Mouse (Mus musculus): Measurements from ENCODE around the gene Dync1i2. TPM values are rescaled to one million over a fixed set of nuclear protein-coding genes. Genes with fewer than 3 reads are reported as not detected.

Gene Dync1i2
- polyA plus RNA-seq (2012; rRNA removed), result 80.1 and 82.6 TPM in 2 replicates

DNA sequence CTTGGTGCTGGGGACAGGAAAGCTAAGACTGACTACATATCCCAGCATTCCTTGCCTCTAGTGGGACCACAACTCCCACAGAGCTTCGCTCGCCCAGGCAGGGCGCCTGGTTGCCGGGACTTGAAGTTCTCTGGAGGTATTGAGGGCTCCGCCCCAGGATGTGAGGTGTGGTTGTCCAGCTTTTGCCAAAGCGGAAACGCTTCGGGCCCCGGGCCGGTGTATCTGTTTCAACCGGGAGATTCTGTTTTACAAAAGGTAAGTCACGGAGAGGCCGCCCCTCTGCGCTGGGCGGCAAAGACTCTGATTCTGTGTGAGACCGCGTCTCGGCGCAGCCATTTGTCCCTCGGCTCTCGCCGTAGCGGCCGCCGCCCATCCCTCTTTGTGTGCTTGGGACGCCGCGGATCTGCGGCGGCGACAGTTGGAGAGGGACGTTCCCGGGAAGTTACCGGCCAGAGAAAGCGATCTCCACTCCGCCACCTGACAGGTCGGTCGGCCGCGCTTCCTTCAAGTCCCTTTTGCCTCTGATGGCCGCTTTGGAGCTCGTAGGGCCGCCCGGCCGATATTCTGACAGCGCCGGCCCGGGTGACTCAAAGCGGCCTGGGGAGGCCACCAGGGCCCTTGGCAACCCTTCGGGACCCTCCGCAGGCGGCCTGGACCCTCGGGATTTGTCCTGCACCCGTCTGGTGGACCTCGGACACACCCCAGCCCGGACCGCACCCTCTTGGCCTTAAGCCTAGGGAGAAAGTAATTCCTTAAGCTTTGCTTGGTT, at the start of gene Dync1i2:
TSS of gene Dync1i2 (plus strand) at position 116 of the 769 bp plus-strand sequence.
- DNase-seq (ENCODE audit: low spot score), result peak; percentile 82

DNA sequence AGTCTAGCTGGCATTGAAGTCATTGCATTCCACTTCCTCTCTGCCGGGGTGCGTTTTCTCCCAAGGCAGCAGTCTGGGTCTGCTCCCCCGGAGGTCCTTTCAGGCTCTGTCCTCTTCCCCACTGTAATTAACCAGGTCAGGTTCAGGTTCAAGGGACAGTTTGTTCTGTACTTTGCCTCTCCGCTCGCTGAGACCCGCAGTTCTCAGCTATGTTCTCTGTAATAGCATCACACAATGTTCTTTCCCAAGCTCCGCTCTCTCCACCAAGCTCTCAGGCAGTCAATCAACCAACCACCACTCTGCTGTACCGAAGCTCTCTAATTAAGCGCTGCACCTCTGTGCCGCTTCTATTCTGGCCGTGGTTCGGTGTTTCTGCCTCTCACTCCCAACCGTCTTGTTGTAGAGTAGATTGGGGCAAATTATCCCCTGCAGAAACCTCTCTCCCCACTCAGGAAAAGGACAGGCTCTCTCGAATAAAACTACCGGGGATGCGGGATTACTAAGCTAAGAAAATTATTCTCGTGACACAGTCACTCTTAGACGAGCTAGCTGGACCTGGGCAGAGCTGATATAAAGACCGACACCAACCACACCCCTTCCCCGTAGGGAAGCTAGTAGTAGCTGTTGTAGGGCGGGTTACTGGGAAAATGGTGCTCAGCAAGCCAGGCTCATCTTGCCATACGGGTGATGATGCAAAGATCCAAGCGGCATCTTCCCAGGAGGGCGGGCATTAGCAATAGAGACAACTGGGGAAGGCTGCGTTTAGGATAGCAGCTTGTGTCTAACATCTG, 48.5 kb upstream of the Dync1i2 start:
- no peak for DNase-seq (ENCODE audit: low spot score)

DNA sequence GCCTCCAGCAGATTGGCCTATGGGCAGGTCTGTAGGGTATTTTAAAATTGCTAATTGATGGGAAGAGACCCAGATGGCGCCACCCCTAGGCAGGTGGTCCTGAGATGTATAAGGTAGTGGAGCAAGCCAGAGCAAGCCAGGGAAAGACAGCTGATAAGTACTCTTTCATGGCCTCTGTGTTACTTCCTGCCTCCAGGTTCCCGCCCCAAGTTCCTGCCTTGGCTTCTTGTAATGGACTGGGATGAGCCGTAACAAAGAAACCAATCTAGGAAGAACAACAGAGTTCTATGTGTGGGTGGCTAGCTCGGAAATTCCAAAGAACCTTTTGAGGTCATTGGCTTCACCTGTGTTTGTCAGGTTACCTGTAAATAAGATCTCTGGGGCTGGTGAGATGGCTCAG, 44.3 kb upstream of the Dync1i2 start:
- no peak for DNase-seq (ENCODE audit: low spot score)

DNA sequence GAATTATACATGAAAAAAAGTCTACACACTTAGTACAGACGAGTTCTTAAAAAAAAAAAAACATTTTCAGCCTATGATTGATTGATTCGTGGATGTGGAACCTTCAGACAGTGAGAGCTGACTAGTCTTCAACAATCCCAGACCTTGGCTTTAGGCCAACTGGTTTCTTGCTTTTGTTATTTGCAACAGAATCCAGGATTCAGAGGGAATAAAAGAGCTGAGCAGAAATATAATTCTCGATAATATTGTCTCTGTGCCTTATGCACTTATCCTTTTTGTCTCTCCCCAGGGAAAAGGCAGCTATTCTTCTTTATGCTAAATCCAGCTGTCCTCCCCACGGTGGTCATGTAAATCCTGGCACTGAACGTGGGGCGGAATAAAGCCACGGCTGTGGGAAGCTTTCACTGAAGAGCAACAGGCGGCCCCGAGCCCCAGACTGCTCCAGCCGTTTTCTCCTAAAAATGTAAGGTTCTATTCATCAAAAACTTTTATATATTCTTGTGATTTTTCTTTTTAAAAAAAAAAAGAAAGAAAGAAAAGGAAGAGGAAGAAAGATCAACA, 43.0 kb upstream of the Dync1i2 start:
- DNase-seq (ENCODE audit: low spot score), result no peak

DNA sequence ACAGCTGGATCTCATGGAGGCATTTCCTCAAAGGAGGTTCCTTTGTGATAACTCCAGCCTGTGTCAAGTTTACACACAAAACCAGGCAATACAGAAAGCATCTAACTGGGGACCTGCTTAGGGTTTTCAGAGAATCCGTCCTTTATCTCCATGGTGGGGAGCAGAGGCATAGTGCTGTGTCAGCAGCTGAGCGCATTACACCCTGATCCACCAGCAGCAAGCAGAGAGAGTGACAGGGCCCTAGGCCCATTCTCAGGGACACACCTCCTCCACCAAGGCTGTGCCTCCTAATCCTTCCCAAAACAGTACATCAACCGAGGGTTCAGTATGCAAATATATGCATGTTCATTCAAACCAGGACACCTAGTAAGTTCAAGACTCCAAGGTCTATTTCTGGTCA, 38.5 kb upstream of the Dync1i2 start:
- no peak for DNase-seq (ENCODE audit: low spot score)

DNA sequence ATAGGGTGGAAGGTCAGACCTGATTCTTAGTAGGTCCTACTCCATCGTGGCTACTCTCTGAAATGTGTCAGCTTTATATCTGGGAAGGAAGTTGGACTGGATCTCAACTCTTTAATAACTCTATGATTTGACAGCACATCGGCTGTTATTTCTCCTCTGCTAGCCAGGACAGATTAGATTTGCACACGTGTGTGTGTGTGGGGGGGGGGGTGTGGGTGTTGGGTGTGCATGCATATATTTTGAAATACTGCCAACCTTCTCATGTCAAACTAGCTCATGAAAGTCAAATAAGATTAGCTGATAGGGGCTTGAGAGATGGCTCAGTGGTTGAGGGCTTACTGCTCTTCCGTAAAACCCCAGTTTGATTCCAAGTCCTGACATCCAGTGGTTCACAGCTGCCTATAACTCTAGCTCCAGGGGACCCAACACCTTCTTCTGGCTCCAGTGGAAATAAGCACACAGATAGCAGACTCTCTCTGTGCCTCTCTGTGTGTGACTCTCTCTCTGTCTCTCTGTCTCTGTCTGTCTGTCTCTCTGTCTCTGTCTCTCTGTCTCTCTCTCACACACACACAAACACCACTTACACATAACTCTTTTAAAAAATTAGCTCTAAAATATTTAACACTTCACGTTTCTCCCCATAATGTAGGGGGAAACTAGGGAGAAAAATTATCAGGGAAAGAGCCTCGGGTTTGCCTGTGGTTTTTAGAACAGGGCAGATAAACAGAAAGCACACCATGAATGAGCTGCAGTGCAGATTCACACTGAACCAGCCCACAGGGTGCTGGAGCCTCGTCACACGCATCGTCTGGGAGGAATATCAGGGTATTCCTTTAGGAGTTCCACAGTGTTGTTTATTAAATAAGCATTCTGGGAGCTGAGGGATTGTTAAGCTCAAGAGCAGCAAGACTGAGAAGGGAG, 34.9 kb upstream of the Dync1i2 start:
- no peak for DNase-seq (ENCODE audit: low spot score)

DNA sequence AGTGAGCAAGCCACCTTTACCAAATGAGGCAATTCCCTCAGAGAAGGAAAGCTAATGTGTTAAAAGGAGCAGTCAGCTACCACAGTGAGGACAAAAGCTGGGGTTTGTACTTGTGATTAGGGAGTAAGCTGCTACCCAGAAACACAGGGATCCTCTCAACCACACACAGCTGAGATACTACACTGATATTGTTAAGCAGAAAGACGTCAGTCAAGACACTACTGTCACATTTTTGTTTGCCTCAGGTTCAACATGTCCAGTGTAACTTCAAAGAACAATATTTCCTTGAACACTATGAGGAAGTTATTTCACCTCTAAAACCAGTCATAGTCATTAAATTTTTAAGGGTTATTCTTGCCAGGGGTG, 34.3 kb upstream of the Dync1i2 start:
- DNase-seq (ENCODE audit: low spot score), result no peak

DNA sequence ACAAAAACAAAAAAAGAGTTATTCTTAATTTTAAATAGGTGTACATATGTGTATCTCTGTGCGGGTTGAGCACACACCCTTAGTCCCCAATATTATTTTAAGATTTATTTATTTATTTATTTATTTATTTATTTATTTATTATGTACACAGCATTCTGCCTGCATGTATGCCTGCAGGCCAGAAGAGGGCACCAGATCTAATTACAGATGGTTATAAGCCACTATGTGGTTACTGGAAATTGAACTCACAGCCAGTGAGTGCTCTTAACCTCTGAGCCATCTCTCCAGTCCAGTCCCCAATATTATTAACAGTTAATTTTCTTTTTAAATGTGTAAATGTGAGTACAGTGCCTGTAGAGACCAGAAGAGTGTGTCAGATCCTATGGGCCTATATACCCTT, 33.7 kb upstream of the Dync1i2 start:
- no peak for DNase-seq (ENCODE audit: low spot score)

DNA sequence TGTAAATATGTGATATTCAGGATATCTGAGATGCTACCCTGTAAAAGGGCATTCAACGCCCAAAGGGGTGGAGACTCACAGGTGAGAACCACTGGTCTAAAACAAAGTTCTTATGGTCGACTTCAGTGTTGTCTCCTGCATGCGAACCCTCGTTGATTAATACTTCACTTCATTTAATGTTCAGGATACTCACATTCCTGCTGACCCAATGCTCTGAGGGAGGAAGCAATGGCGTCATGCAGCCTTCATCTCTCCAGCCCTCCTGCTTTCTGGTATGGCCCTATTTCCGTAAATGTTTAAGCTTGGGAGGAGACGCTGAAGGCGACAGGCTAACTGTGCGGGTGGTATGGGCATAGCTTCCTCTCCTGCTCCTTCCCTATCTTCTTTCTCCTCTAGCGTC, 31.8 kb upstream of the Dync1i2 start:
- no peak for DNase-seq (ENCODE audit: low spot score)

DNA sequence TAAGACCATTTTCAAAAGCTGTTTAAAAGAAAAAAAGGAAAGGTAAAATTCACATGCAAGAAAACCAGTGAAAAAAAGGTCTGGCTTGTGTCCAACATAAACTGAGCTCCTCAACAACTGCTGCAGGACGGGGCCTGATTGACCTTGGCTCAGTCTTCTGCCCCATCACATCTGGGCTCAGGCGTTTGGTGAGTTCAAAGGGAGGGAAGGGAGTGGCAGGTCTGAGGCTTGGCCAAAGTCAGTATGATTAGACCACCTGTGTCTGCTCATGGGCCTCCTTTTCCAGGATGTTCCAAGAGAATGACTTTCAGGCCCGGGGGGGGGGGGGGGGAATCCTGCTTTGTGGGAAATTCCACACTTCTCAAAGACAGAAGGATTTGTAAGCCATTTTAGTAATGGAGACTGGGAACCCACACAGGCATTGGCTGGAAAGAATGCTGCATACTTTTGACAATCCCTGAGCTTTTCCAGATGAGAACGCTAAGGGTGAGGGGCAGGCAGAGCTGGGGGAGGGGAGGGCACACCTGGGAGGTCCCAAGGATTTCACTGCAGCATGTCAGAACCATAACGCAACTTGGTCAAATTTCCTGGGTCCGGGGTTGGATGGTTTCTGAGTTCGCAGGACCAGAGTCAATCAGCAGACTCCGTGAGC, 30.8 kb upstream of the Dync1i2 start:
- no peak for DNase-seq (ENCODE audit: low spot score)

DNA sequence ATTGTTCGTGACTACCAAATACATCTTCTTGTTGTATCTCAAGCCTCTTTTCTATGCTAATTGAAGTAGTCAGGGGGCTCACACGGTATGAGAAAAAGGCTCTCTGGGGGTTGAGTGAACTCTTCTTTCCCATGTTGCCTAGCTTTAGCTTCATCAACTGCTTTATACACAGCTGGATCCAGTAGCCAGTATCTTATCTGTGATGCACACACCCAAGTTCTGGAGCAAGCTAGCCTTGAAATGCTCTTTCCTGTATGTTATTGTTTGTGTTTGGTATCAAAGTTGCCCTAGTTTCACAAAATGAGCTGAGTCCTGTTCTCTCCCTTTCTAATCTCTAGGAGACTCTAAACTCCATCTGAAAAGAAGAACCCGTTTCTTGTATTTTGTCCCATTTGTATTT, 23.6 kb upstream of the Dync1i2 start:
- DNase-seq (ENCODE audit: low spot score), result no peak

DNA sequence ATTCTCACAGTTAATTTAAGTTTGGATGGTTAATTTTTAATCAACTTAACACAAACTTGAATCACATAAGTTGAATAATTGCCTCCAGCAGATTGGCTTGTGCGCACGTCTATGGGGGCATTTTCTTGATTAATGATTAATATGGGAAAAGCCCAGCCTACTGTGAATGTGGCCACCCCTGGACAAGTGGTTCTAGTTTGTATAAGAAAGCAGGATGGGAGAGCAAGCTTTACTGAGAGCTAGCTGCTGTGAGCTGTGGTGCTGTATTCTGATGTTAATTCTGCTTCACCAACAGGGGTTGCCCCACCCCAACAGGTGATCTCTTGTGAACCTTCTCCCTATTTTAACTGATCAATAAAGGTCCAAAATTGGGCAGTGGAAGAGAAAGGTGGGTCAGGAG, 22.6 kb upstream of the Dync1i2 start:
- DNase-seq (ENCODE audit: low spot score), result no peak

DNA sequence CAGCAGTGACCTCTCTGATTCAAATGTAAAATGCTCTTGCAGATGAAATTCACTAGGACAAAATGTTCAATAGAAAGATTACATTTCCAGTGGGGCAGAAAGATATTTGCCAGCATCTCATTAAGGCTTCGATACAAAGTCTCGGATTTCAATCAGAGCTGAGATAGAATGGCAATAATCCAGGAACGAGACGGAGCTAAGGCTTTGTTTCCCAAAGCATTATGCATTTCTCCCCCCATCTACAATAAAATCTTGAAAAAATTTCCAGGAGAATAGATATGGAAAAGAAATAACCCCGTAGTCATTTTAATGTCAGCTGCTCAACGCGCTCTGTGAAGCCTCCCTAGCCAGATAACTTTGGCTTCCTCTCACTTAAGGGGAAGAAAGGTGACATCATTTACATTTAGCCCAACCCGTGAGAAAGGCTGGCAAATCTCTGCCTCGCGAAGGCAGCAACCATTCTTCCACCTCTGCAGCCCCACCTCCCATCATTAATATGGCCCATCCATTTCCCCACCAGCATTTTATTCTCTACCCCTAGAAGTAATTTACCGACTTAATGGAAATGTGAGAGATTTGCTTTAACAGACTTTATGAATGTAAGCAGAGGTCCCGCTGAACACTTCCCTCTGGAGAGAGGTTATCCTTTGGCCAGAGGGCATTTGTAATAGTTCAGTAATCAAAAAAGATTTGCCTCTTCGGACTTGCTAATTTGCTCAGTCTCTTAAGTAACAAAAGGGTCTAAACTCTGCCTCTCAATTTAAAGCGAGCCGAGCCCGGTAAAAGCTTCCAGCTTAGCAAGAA, 19.9 kb upstream of the Dync1i2 start:
- no peak for DNase-seq (ENCODE audit: low spot score)

DNA sequence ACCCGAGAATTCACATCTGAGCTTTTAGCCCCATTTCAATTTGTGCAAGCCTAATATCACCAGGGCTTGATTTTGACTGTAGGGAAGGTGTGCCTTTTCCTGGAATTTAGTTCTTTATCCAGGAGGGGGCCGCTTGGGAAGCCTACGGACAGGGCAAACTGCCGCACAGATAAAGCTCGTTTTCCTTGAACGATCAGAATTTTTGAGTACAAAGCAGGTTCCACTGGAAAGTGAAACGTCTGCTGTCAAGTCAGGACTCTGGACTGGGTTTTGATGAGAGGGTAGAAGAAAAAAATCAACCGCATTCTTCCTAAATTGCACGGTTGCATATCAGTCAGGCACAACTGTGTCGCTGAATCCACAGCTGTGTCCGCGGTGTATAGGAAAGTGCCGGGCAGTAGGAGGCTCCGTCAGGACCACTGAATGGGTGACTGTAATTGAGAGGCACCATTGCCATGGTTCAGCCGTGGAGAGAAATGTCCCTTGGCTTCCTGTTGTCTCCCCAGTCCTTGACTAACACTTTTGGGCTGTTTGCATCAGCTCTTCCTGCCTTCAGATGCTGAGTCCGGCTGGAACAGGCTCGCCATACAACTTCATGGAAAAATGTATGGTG, 19.2 kb upstream of the Dync1i2 start:
- no peak for DNase-seq (ENCODE audit: low spot score)

DNA sequence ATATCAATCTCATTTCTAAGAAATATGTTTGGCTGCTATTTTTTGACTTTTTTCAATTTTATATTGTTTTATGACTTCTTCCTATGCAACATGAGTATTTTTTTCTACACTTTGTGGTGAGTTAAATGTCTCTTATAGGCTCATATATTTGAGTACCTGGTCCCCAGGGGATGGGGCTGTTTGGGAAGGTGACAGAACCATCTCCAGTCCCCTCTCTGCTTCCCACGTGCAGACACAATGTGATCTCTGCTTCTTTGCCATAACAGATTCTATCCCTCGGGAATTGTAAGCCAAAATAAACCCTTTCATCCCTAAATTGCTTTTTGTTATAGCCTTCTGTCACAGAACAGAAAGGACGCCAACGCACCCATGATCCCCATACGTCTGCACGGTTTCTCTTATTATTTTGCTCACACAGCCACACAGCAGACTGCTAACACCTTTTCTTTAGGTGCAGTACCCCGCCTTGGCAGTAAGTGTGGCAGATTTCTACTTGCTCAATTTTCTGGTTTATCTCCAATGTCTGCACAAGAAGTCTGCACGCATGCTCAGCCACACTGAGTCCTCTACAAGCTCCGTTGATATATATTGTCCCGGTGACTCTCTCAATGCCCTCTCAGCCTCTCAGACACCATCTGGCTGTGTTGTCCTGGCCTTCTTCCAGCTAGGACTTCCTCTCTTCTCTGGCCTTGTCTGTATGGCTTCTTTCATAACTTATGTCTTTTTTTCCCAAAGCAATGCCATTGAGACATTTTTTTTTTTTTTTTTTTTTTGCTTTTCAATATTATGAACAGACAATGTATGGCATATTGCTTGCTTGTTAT, 17.2 kb upstream of the Dync1i2 start:
- DNase-seq (ENCODE audit: low spot score), result no peak

DNA sequence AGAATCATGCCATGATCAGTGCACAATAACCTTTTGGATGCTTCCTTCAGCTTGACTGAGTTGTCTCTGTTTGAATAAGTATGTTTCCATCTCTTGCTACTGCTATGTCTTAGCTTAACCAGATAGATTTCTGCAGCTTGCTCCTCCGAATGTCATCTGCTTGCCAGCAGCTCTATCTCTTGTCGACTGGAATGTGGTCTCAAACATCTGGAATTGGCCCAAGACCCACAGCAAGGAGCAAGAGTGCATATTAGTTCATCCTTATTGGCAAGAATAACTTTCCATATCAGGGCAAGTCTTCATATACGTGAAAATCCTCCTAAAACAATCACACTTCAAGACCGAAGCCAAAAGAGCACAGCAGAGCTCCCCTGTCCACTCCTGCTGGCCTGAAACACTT, 14.6 kb upstream of the Dync1i2 start:
- DNase-seq (ENCODE audit: low spot score), result no peak

DNA sequence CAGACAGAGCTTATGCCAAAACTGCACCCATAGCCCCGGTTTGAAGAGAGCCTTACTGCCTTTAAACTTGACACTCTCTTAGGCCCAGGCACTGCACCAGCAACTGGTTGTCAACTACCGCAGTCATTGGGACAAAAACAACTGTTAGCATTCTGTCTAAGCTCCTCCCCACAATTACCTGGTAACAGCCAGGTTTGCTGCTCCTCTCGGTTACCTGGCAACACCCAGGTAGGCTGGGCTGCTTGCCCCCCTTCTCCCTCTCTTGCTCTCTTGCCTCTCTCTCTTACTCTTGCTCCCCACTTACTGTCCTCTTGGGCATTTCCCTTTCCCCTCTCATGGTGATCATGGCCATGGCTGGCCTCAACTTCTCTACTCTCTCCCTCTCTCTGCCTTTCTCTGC, 12.6 kb upstream of the Dync1i2 start:
- no peak for DNase-seq (ENCODE audit: low spot score)

DNA sequence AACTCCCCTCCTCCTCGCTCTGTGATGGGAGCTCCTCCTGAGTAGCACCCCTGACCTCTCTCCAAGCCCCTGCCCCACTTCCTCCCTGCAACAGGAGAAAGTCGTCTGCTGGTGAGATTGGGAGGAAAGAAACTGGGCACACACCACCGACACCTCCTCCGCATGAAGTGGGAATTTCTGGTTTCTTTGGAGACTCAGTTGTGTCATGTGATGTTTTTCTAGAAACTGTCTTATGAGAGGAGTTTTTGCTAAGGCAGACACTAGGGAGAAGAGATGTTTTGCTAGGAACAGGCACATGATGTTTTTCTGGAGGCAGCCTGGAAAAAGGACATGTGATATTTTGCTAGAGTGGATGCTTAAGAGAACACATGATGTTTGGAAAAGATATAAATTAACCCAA, 11.0 kb upstream of the Dync1i2 start:
- DNase-seq (ENCODE audit: low spot score), result no peak

DNA sequence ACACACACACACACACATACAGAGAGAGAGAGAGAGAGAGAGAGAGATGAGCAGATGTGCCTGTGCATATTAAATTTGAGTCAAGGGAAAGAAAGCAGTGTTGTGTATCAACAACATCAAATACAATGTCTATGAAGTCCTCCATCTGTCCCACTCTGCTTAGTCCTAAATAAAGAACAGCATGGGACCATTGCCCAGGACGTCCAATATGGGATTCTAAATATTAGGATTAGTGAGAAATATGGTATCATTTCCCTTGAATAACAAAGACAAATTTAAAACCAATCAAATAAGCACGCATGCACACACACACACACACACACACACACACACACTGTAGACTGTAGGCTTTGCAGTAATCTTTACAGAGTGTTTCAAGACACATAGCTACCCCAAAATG, 9.6 kb upstream of the Dync1i2 start:
- DNase-seq (ENCODE audit: low spot score), result no peak

All from urinary bladder, adult 2 months (tissue).